Mouse (Mus musculus): Measurements from ENCODE around the gene Apex1. TPM values are rescaled to one million over a fixed set of nuclear protein-coding genes. Genes with fewer than 3 reads are reported as not detected.
"Not testable (repeated sequence)": the region's sequence is repeated elsewhere in the genome, so short reads cannot be mapped to it uniquely, and the experiment has no call there.

Gene Apex1
- polyA plus RNA-seq, 1 experiment from 2014 or later, result 61.2 TPM

- Histone ChIP-seq H3K4me1 (ENCODE audit: insufficient read depth, low read depth, low read length) (no peaks in the 10 kb centered on the region), H3K9ac (replicated peaks; ENCODE audit: low read depth) (no peak overlapping the region), H3K27me3 (replicated peaks; ENCODE audit: insufficient read depth, low read length) (no peaks in the 10 kb centered on the region), H3K36me3 (ENCODE audit: insufficient read depth, low read length) (no peaks in the 10 kb centered on the region), H3K4me2 (replicated peaks; ENCODE audit: low read depth, low read length) (no peak overlapping the region), H3K27ac (ENCODE audit: low read length) (no peak overlapping the region), H3K4me3 (ENCODE audit: low read depth, low read length) (no peak overlapping the region), H3K9me3 (ENCODE audit: low read length) (no peaks in the 10 kb centered on the region)
- WGBS, result 29% methylated on average over 1 of the region's 1 CpGs
- ATAC-seq (no peak), DNase-seq (ENCODE audit: low spot score) (no peak)
- TF ChIP-seq EP300 (IDR thresholded peaks at IDR 0.05) (no peak), CTCF (IDR thresholded peaks at IDR 0.05) (no peak)
These were observed 44.3 kb downstream of the Apex1 start for GRCm38 (mm10) chr14:50969041-50969440.

DNA sequence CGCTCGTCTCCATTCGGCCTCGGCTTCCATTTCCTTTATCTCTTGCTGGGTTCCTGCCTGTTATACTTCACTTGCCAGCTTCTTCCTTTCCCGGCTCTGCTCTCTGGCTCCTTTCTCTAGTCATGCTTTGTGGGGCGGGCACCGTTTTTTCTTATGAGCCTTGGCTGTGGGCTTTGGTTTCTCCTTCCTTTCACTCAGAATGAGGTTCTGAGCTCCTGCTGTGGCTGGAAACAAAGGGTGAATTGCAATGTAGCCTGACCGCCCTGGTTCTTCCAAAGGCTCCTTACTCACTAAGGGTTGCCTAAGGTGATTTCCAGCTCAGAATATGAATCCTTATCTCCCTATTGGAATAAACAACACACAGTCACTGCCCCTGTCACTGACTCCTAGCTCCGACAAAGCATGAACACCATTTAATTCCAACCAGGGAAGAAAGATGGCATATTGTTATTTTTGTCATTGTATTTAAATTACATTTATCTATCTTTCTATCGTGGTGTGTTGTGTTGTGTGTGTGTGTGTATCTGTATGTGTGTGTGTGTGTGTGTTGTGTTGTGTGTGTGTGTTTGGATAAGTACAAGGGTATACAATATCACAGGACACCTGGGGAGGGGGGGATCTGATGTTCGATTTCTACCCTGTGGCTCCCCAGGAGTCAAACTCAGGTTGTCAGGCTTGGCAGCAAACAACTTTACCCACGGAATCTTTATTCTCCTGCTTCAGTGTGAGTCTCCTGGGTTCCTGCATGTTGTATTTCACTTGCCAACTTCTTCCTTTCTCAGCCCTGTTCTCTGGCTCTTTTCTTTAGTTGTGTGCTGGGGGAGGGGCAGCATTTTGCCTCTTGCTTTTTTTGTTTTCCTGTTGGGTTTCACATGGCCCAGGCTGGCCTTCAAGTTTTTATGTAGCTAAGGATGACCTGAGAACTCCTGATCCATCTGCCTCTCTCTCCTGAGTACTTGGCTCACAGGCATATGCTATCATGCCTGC lies 45.1 kb downstream of the Apex1 start:
- Histone ChIP-seq H3K4me3 (ENCODE audit: low read depth, low read length) (no peak overlapping the region), H3K27ac (ENCODE audit: low read length) (no peak overlapping the region), H3K4me2 (replicated peaks; ENCODE audit: low read depth, low read length) (no peak overlapping the region), H3K27me3 (replicated peaks; ENCODE audit: insufficient read depth, low read length) (no peaks in the 10 kb centered on the region), H3K9me3 (ENCODE audit: low read length) (no peaks in the 10 kb centered on the region), H3K9ac (replicated peaks; ENCODE audit: low read depth) (no peak overlapping the region), H3K36me3 (ENCODE audit: insufficient read depth, low read length) (no peaks in the 10 kb centered on the region), H3K4me1 (ENCODE audit: insufficient read depth, low read depth, low read length) (no peaks in the 10 kb centered on the region)
- WGBS, result 39% methylated on average over 12 of the region's 12 CpGs
- DNase-seq (ENCODE audit: low spot score), result peak; percentile 11
- no peak for TF ChIP-seq EP300 (IDR thresholded peaks at IDR 0.05)
- TF ChIP-seq CTCF (IDR thresholded peaks at IDR 0.05), result no peak
- ATAC-seq, result no peak

DNA sequence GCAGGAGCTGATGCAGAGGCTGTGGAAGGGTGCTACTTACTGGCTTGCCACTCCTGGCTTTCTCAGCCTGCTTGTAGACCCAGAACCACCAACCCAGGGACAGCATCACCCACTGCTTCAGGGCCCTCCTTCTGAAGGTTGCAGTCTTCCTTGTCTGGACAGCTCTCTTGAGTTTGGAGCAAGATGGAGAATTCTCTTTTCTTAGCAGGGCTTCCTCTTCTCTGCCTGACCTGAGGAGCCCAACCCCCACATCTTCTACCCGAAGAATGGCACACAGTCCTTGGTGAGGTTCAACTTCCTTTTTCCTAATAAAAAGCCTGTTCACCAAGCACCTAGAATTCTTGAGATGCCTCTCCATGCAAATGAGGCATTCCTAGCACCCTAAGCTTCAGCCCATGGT lies 46.1 kb downstream of the Apex1 start:
- no peak overlapping the region for H3K27ac ChIP-seq (ENCODE audit: low read length)
- 63% methylated on average over 1 of the region's 1 CpGs for WGBS
- no peak overlapping the region for H3K4me2 ChIP-seq (replicated peaks; ENCODE audit: low read depth, low read length)
- H3K9me3 ChIP-seq (ENCODE audit: low read length), result no peaks in the 10 kb centered on the region
- no peaks in the 10 kb centered on the region for H3K36me3 ChIP-seq (ENCODE audit: insufficient read depth, low read length)
- no peaks in the 10 kb centered on the region for H3K4me1 ChIP-seq (ENCODE audit: insufficient read depth, low read depth, low read length)
- ATAC-seq (no peak), DNase-seq (ENCODE audit: low spot score) (no peak)
- H3K4me3 ChIP-seq (ENCODE audit: low read depth, low read length), result no peak overlapping the region
- TF ChIP-seq CTCF (IDR thresholded peaks at IDR 0.05), result no peak
- TF ChIP-seq EP300 (IDR thresholded peaks at IDR 0.05), result no peak
- H3K27me3 ChIP-seq (replicated peaks; ENCODE audit: insufficient read depth, low read length), result no peaks in the 10 kb centered on the region
- H3K9ac ChIP-seq (replicated peaks; ENCODE audit: low read depth), result no peak overlapping the region

DNA sequence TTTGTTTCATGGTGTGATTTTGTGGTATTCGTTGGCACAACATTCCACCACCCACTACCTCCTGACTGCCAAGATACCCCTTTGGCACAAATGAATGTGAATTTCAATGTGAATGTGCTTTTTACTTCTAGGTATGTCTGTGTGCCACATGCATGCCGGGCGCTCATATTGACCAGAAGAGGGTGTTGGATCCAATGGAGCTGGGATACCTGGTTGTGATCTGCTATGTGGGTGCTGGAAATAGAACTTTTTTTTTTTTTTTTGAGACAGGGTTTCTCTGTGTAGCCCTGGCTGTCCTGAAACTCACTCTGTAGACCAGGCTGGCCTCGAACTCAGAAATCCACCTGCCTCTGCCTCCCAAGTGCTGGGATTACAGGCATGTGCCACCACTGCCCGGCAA lies 48.3 kb downstream of the Apex1 start:
- H3K9ac ChIP-seq (replicated peaks; ENCODE audit: low read depth); DNase-seq (ENCODE audit: low spot score); H3K9me3 ChIP-seq (ENCODE audit: low read length); H3K4me2 ChIP-seq (replicated peaks; ENCODE audit: low read depth, low read length); ATAC-seq; H3K4me3 ChIP-seq (ENCODE audit: low read depth, low read length); H3K4me1 ChIP-seq (ENCODE audit: insufficient read depth, low read depth, low read length); H3K27ac ChIP-seq (ENCODE audit: low read length); H3K36me3 ChIP-seq (ENCODE audit: insufficient read depth, low read length); H3K27me3 ChIP-seq (replicated peaks; ENCODE audit: insufficient read depth, low read length): not testable (repeated sequence)
- 82% methylated on average over 4 of the region's 5 CpGs for WGBS

DNA sequence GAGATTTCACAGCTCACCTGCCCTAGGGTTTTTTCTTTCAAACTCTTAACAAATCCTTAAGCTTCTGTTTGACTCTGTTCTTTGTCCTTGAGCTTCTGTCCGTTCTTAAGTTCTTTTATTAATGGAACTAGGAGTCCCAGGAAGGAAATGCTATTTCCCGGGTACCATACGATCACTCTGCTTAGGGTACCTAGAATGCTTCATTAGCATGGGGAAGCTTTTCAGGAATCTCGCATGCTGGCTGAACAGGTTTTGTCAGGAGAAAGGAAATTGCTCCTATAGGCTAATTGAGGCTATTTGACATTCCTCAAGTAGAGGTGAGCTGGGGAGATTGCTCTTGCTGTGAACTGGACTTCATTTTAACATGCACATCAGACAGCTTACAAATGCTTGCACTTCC lies 48.9 kb downstream of the Apex1 start:
- H3K27ac ChIP-seq (ENCODE audit: low read length), result no peak overlapping the region
- no peak overlapping the region for H3K4me2 ChIP-seq (replicated peaks; ENCODE audit: low read depth, low read length)
- H3K27me3 ChIP-seq (replicated peaks; ENCODE audit: insufficient read depth, low read length), result no peaks in the 10 kb centered on the region
- no peaks in the 10 kb centered on the region for H3K4me1 ChIP-seq (ENCODE audit: insufficient read depth, low read depth, low read length)
- H3K4me3 ChIP-seq (ENCODE audit: low read depth, low read length), result no peak overlapping the region
- TF ChIP-seq EP300 (IDR thresholded peaks at IDR 0.05), result no peak
- no peak for TF ChIP-seq CTCF (IDR thresholded peaks at IDR 0.05)
- H3K9ac ChIP-seq (replicated peaks; ENCODE audit: low read depth), result no peak overlapping the region
- H3K9me3 ChIP-seq (ENCODE audit: low read length), result no peaks in the 10 kb centered on the region
- DNase-seq (ENCODE audit: low spot score) (no peak), ATAC-seq (no peak)
- H3K36me3 ChIP-seq (ENCODE audit: insufficient read depth, low read length), result no peaks in the 10 kb centered on the region
- 30% methylated on average over 4 of the region's 4 CpGs for WGBS

- TF ChIP-seq EP300 (IDR thresholded peaks at IDR 0.05) (no peak), CTCF (IDR thresholded peaks at IDR 0.05) (no peak)
- Histone ChIP-seq H3K27ac (ENCODE audit: low read length) (no peak overlapping the region), H3K4me1 (ENCODE audit: insufficient read depth, low read depth, low read length) (no peaks in the 10 kb centered on the region), H3K27me3 (replicated peaks; ENCODE audit: insufficient read depth, low read length) (no peaks in the 10 kb centered on the region), H3K9ac (replicated peaks; ENCODE audit: low read depth) (no peak overlapping the region), H3K4me3 (ENCODE audit: low read depth, low read length) (no peak overlapping the region), H3K36me3 (ENCODE audit: insufficient read depth, low read length) (no peaks in the 10 kb centered on the region), H3K9me3 (ENCODE audit: low read length) (no peaks in the 10 kb centered on the region), H3K4me2 (replicated peaks; ENCODE audit: low read depth, low read length) (no peak overlapping the region)
- DNase-seq (ENCODE audit: low spot score) (no peak), ATAC-seq (no peak)
- WGBS, result 63% methylated on average over 5 of the region's 5 CpGs
These were observed 50.2 kb downstream of the Apex1 start for GRCm38 (mm10) chr14:50975001-50975400.

All from lung, postnatal 0 days (tissue).